Mouse (Mus musculus) left cerebral cortex, postnatal 36 days (tissue): Measurements from ENCODE around the gene Myo1a. TPM values are rescaled to one million over a fixed set of nuclear protein-coding genes. Genes with fewer than 3 reads are reported as not detected.
"Not testable (repeated sequence)": the region's sequence is repeated elsewhere in the genome, so short reads cannot be mapped to it uniquely, and the experiment has no call there.

Experiments used
- DNase-seq, 2 experiments: peaks; one replicate each; pipeline ENCODE4 v3.0.0; 2021 to 2022; ENCODE audit warnings: low spot score in 2 of 2, mixed read lengths in 1 of 2
- intact Hi-C: fragments of 180-260 bp; cut with DNase I; formaldehyde crosslinking; loops from one replicate; pipeline ENCODE4 v1.15.1; 2025
- total RNA-seq, 2 experiments: library from RNA; stranded (reverse); gene quantifications; 2 replicates each; pipeline ENCODE4 v1.2.3; 2021

The Myo1a gene
- total RNA-seq = under 1 TPM; 0.49 to 0.59 TPM

DNA sequence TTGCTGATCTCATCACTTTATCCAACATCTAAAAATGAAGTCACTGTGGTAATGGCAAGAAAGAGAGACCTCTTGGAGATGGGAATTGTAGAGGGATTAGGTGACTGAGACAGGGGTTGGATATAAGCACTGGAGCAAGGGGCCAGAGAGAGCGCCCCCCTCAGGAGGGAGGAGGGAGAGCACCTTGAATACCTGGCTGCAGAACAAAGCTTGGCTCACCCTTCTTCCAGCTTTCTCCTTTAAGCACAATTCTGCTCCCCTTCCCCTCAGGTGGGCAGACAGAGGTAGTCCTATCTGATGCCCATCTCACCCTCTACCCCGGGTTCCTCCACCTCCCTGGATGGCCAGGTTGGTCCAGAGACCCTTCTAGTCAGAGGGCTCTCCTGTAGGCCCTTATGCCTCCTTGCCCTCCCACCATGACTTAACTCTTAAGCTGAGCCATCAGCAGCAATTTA is at the start of gene Myo1a:
Gene Myo1a (plus strand): TSS at position 405 of the 455 bp plus-strand sequence.
- no peak for DNase-seq
- intact Hi-C loops = no loop called here

DNA sequence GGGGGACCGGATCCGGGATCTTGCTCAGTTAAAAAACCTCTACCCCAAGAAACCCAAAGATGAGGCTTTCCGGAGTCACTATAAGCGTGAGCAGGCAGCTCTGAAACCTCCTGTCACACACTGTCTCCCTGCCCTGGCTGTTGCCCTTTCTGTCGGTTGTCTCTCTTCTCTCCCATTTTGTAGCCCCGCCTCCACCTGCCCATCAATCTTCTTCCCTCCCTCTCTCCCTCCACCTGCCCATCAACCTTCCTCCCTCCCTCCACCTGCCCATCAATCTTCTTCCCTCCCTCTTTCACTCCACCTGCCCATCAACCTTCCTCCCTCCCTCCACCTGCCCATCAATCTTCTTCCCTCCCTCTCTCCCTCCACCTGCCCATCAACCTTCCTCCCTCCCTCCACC is 47.4 kb upstream of the Myo1a start:
- intact Hi-C loops = not testable (repeated sequence)

DNA sequence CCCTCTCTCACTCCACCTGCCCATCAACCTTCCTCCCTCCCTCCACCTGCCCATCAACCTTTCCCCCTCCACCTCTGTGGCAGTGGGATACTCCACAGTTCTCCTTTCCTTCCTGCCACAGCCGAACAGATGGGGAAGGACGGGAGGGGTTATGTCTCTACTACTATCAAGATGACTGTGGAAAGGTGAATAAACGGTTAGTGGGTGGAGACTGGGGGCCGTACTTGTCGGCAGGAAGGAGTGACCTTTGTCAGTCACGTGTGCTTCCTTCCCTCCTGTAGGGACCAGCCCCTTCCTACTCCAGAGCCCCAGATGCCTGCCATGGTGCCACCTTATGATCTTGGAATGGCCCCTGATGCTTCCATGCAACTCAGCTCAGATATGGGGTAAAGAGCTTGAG is 46.9 kb upstream of the Myo1a start:
- intact Hi-C loops = no loop called here
- DNase-seq = no peak

More for the DNA sequence above, 47.4 kb upstream of the Myo1a start:
- not testable (repeated sequence) for DNase-seq

DNA sequence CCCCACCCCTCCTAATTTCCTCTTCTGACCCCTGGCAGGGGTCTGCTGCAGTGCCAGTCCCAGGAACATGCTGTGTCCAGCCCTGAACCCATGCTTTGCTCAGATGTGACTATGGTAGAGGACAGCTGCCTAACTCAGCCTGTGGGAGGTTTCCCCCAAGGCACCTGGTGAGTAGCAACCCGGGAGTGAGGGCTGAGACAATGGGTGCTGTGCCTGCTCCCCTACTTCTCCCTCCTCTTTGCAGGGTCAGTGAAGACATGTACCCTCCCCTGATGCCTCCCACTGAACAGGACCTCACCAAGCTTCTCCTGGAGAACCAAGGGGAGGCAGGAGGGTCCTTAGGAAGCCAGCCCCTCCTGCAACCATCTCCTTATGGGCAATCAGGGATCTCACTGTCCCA is 45.4 kb upstream of the Myo1a start:
- DNase-seq = no peak
- intact Hi-C loops = no loop called here

DNA sequence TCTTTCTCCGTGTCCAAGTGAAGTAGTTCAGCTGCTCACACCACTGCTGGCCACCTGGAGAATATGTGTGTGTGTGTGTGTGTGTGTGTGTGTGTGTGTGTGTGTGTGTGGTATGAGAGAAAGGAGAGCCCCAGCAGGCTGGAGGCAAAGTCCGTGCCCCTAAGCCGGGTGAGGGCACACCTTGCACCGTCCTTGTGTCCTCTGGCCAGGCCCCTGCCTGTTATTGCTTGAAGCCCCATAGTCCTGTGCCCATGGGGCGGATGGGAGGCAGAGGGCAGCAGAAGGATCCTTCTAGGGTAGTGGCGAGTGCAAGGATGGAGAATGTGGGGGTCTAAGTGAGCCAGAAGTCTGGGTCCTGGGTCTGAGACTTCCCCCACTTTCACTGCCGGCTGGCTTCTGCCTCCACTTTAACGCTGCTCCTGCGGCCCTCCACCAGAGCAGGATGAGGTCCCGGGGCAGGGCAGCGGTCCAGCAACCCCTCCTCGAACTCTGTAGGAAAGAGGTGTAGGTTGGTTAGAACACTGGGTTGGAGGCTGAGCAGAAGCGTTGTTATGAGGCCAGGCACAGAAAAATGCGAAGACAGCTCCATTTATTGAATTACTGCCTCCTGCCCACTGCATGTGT is 43.6 kb upstream of the Myo1a start:
- intact Hi-C loops = no loop called here
- DNase-seq = no peak

DNA sequence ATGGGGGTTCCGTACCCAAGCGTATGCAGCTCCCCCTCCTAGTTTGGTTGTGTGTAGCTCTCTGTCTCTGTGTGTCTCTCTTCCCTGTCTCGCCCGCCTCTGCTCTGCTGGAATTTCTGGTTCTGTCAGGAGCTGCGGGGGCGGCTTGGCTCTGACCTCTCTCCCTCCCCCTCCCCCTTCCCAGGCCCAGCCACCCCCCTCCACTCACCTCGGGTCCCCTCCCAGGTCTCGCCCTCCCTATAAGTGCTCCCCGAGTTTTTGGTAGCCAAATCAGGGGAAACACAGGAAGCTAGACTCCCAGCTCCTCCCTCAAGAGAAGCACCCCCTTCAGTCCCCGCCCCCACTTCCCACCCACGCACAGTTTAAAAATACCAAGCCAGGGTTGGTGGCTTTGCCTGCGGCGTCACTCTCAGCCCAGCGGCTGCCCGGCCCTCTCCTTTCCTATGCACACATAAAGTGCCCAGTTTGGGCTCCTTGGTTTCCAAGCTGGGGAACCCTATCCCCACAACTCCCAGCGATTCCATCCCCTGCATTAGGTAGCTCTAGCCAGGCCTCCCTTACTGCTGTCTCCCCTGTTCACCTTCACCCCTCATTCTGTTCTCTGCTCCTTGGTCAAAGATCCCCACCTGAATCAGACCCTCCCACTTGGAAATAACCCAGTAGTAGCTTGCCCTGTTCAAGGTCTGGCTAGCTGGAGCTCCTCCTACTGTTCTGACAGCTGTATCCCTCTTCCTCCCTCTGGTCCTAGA is 42.9 kb upstream of the Myo1a start:
- intact Hi-C loops = no loop called here
- DNase-seq = peak; percentile 59 to 72

DNA sequence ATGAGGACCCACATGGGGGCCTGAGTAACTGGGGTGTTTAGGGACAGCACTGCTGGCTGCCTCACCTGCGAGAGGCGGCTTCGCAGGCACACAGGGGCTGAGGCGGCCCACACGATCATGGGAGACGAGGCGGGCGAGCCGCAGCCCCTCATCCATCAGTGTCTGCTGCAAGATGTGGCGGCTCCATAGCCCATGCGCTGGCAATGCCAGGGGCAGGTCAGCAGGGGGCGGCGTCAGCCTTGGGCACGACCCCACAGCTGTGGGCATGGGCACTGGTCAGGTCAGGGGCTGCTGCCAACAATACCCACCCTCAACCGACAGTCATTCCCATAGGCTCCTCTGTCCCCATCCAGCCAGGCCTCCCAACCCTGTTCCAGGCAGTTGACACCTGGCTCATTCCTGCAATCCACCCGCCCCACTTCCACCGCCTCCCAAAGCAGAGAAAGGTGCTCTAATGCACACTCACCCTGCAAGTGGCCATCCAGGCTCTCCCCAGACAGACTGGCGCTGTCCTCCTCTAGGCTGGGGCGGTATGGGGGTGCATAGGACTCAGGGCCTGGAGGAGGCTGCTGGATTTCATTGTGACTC is 42.2 kb upstream of the Myo1a start:
- intact Hi-C loops = no loop called here
- peak in 1 of 2 experiments; percentile 39 for DNase-seq

DNA sequence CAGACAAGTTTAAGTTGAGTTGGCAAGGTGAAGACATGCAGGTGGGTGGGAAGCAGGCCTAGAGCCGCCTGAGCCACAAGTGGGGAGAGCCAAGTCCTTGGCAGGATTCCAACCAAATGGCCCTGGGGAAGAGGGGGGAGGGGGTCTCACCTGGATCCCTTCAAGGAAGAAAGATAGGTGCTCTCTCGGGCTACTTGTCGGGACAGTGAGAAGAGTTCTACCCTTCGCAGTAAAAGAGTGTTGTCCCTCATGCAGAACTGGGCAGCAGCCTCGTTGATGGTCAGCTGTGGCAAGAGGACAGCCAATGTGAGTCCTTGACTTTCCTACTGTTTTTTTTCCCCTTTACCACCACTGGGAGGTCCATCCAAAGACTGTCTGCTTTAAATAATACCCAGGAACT is 41.4 kb upstream of the Myo1a start:
- intact Hi-C loops = no loop called here
- no peak for DNase-seq

DNA sequence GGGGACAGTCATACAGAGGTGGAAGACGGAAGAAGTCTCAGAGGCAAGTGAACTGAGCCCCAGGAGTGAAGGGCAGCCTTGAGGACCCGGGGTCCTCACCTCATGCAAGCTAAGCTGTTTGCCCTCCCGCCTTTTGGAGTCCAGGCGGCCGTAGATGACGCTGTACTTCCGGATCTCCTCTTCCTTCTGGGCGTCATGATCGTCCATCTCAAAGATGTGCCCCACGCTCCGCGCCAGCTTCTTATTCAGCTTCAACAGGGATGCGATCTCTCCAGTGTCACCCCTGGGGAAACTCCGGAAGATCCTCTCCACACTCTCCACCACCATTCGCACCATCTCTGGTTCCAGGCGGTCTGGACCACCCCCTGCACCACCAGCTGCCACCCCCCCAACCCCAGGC is 40.8 kb upstream of the Myo1a start:
- DNase-seq = no peak
- intact Hi-C loops = no loop called here

DNA sequence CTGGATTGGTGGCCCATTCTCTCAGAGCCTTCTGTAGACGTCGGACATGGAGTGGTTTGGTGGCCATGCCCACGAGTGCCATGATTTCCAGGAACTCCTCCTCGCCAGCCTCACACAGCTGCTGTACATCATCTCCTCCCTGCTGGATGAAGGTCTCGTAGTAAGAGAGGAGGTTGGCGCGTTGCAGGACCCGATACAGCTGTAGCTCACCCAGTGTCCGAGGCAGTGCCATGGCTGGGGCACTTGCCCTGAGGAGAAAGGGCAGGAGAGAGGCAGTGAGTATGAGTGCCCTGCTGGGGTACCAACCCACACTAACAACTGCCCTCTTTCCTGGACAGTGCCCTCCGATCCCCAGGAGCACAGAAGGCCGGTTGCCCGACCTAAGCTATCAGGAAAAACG is 40.1 kb upstream of the Myo1a start:
- DNase-seq = peak in 1 of 2 experiments; percentile 21

DNA sequence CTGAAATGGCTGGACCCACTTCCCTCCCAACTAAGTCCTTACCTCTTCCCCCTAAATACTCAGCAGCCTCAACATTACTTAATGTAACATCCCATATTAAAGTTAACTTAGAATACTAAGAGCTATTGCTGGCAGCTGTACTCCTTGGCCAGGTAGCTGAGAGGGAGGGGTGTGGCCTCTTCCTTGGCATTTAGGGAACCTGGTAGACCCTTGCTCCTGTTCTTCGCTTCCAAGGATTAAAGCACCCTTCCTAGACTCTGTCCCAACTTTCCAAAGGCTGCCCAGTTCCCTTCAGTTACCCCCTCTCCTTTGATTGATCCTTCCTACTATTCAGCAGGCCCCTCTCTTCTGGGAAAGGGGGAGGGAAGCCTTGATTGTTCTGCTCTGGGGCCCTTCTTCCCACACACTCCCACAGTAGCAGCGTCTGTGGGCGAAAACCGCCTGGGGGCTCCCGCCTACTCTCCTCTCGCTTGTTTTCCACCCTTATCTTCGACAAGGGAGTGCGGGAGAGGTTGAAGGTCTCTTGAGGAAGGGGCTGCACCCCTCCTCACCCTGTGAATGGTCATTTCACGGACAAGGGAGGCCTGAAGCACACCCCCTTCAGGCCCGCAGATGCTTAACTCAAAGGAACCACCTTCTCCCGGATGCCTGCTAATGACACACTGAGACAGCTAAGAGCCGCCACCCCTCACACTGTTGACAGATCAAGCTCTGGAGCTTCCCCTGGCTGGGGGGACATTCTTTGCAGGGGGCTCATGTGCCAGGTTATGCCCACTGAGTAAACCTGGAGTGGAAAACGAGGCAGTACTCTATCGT is 39.4 kb upstream of the Myo1a start:
- intact Hi-C loops = loop anchor here (5.0 kb wide), 1 partner anchor 43 kb away; the partner anchor contains the start of gene Lrp1

More for the DNA sequence above, 40.1 kb upstream of the Myo1a start:
- intact Hi-C loops = loop anchor here (5.0 kb wide), 1 partner anchor 43 kb away; the partner anchor contains the start of gene Lrp1

DNA sequence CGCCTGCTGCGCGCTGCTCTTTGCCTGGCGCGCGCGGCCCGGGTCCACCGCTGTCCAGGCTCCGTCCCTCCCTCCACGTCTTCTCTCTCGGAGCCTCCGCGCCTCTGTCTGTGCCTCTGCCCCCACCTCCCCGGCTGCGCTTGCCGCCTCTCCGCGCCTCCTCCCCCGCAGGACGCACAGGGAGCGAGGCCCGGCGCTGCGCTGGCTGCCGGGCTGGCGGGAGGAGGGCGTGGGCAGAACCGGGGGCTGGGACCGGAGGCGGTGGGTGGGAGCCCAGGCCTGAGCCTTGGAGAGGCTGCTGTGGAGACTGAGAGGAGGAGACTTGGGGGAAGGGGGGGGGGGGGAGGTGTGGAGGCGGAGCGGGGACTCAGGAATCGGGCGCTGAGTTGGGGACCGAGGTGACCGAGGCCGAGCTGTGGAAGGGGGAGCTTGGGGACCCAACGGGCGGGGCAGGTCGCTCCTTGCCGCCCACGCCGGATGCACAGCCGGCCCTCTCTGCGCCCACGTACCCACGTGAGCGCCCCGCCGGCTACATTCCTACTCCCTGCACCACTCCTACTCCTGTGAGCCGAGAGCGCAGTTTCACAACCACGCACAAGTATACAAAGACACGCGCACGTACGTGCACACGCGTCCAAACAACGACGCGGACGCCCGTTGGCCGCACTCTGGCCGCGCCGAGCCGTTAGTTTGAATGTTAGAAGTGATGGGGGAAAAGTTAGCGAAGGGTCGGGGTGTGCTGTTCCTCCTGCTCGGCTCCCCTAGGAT is 38.3 kb upstream of the Myo1a start, which contains the start of gene Nemp1:
Gene Nemp1 (plus strand): TSS at position 401 of the 768 bp plus-strand sequence.
- DNase-seq = peak; percentile 80 to 82
- intact Hi-C loops = loop anchor here (5.0 kb wide), 1 partner anchor 44 kb away; the partner anchor contains the start of gene Lrp1

More for the DNA sequence above, 39.4 kb upstream of the Myo1a start:
- DNase-seq = no peak

DNA sequence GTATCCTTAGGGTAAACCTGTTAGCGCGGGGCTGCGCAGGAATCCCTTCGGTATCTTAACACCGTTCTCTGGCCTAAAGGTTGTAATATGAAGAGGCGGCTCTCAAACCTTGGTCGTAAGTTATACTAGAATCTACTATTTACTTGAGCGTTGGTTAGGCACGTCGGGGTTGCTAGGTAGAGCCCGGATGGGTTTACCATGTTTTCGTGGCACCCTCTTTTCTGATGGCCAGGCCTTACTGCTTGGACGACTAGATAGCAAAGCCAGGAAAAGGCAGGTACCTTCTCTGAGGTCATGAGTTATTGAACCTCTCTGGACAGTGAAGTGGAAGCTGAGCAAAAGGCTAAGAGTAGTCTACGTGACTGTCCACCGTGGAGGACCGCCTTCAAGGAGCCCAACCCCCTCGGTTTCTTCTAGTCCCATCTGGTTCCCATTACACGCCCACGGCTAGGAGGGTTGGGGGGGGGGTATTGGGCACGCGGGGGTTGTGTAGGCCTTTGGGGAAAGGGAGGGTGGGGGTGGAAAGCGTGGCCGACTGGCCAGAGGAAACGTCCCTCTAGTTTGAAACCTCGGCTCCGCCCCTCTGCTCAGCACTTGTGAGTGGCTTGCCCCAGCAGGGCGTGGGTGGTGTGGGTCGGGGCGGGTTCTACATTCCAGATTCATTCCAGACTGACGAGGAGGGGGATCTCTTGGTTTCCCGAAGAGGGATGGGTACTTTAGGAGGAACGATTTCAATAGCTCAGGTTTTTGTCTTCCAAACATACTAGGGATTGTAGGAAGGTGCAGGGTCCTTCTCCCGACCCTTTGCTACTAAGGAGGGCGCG is 37.5 kb upstream of the Myo1a start:
- DNase-seq = peak; percentile 72 to 79
- intact Hi-C loops = loop anchor here (5.0 kb wide), 1 partner anchor 45 kb away; the partner anchor contains the start of gene Lrp1

DNA sequence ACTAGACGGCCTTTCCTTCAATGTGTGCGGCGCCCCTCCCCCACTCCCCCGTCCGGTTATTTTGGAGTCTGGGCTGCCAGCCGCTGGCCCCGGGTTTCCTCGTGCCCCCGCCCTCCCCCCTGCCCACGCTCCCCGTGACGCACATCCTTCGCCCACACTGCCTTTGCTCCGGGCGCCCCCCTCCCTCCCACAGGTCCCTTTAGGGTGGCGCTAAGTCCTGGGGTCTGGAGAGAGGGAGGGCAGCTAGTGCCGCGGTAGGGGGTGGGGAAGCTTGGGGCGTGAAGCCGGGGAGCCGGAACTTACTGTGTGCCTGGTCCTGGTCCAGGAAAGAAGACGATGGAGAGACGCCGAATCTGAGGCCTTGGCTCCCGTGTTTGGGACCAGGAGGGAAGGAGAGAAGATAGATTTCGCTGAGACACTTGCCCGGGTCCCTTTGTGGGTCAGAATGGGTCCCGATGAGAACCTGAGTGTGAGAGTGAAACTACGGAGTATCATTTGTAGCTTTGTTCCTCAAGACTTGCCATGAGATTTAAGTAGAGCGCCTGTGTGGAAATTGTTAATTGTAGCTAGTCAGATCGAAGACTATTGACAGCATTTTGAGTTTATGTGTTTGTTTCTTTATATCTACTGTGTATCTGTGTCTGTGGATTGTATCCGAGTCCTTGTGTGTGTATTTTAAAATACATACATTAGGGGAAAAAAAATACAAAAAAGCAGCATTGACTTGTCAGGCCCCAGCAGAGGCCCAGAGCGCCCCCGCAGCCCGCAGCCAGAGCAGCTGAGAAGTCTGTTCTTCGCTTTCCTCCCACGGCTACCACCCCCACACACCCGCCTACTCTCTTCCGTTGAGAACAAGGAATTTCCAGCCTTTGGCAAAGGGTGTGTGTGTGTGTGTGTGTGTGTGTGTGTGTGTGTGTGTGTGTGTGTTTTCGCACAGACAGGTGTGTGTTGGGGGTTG is 36.6 kb upstream of the Myo1a start, which contains the start of gene Nab2:
Gene Nab2 (minus strand): TSS at position 476 of the 958 bp plus-strand sequence.
- intact Hi-C loops = loop anchor here (5.0 kb wide), 1 partner anchor 46 kb away; the partner anchor contains the start of gene Lrp1
- peak; percentile 83 to 84 for DNase-seq

DNA sequence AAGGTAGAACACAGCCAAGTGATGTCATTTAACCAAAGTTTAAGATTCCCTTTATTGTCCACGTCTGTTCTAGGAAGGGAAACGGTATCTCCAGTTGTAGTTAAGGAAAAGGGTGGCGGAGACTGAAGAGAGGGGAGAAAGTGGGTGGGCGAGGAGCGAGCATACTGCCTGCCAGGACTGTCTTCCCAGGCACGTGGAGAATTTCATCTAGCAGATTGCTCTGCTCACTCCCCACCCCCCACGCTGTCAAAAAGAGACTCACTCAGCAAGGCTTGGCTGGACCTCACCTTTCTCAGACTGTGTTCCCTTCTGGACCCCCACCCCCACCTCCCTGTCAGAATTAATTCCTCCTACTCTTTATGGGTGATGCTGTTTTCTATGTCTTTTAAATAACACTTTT is 35.8 kb upstream of the Myo1a start:
- intact Hi-C loops = loop anchor here (5.0 kb wide), 1 partner anchor 47 kb away; the partner anchor contains the start of gene Lrp1
- DNase-seq = peak; percentile 60 to 65

DNA sequence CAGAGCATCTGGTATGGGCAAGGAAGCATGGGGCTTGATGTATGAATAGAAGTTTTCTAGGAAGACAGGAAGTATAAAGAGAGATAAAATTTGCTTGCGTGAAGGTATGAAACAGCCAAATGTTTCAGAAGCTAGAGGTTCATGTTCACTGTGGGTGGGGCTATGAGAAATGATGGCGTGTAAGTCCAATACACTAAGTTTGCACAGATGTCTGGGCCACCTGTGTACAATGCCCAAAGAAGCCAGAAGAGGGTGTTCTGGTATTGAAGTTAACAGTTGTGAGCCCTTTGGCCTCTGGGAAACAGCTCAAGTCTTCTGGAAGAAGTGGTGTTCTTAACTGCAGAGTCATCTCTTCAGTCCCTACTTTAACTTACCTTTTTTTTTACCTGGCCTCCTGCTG is 34.8 kb upstream of the Myo1a start:
- no peak for DNase-seq
- intact Hi-C loops = no loop called here

DNA sequence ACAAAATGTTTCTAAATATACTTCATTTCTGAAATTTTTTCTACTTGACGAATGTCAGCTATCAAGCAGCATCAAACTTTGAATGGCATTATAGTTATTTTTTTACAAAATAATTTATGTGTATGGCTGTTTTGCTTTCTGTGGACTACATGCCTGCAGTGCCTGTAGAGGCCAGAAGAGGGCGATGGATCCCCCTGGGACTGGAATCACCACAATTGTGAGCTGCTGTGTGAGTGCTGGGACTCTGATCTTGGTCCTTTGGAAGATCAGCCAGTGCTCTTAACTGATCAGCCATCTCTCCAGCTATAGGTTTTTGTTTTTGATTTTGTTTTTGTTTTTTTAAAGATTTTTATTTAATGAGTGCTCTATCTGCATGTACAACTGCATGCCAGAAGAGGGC is 33.7 kb upstream of the Myo1a start:
- no peak for DNase-seq
- intact Hi-C loops = no loop called here
